17 mouse cellular contexts compared by ENCODE assay signal in genomic region chr19:16261631-16262030, GRCm38 (mm10).
DNase-seq lines count a peak whose midpoint lies in the region; ATAC-seq and TF ChIP-seq lines count a peak whose summit lies in the region.
"Had no signal": no experiment of that assay in that cellular context is flagged by ENCODE, and none has a peak within 500 bp of the region (broad histone marks: within the 10 kb centered on the region; RNA-seq: fewer than 3 reads in every experiment).

No protein-coding gene starts in this region.

- peaks cover 7% of the 10 kb centered on the region; the same call in 1 of the 2 replicates for H3K4me1 ChIP-seq in forebrain, embryonic 15.5 days
- peaks cover 11% of the 10 kb centered on the region for H3K4me1 ChIP-seq in forebrain, embryonic 16.5 days (replicated peaks; ENCODE audit: control insufficient read depth, insufficient read depth, low read length)
- H3K4me1 ChIP-seq in kidney, embryonic 16.5 days (ENCODE audit: insufficient read depth, low read length): peaks cover 16% of the 10 kb centered on the region
- H3K4me1 ChIP-seq in MEL (ENCODE audit: control insufficient read depth in 1 of 2, insufficient read depth in 2 of 2, low read length in 2 of 2): peaks cover 5 to 15% of the 10 kb centered on the region in 2 experiments
- H3K4me1 ChIP-seq: hindbrain, embryonic 10.5 days had no signal

- no peak for TF ChIP-seq RAD21 in MEL (IDR thresholded peaks at IDR 0.05; ENCODE audit: low read depth, low read length)

- DNase-seq in kidney, adult 8-10 months: peak; percentile 23 to 26
- peak; percentile 59 for DNase-seq in MEL (ENCODE audit: low read depth, low spot score)
- DNase-seq in kidney, postnatal 36 days: peak; percentile 40 to 54
- no peak for DNase-seq in urinary bladder, postnatal 10 days (ENCODE audit: low spot score)
- DNase-seq: cerebellum, adult 11 months; gastrocnemius, postnatal 10 days; heart, adult 2 months; layer of hippocampus, postnatal 36 days; thymus, postnatal 14 days had no signal

- H3K79me2 ChIP-seq in MEL (ENCODE audit: control insufficient read depth, insufficient read depth, low read length, poor library complexity): no peaks in the 10 kb centered on the region

- H3K27me3 ChIP-seq in forebrain, embryonic 15.5 days: no peaks in the 10 kb centered on the region
- H3K27me3 ChIP-seq in forebrain, embryonic 16.5 days (replicated peaks; ENCODE audit: control insufficient read depth, insufficient read depth, low read length): no peaks in the 10 kb centered on the region
- no peaks in the 10 kb centered on the region for H3K27me3 ChIP-seq in kidney, embryonic 16.5 days (ENCODE audit: insufficient read depth, low read length)
- H3K27me3 ChIP-seq in MEL (ENCODE audit: control insufficient read depth in 1 of 2, insufficient read depth in 2 of 2, low read length in 2 of 2): no peaks in the 10 kb centered on the region; a peak in 1 of 4 replicates
- H3K27me3 ChIP-seq: limb, embryonic 15.5 days; neural tube, embryonic 13.5 days had no signal

- no peak overlapping the region for H3K4me2 ChIP-seq in forebrain, embryonic 15.5 days (replicated peaks)
- H3K4me2 ChIP-seq in forebrain, embryonic 16.5 days (ENCODE audit: low read length): no peak overlapping the region
- H3K4me2 ChIP-seq in kidney, embryonic 16.5 days (replicated peaks; ENCODE audit: low read depth, low read length): no peak overlapping the region
- H3K4me2 ChIP-seq: limb, embryonic 15.5 days; midbrain, embryonic 11.5 days; neural tube, embryonic 13.5 days had no signal

- no peaks in the 10 kb centered on the region for H3K36me3 ChIP-seq in forebrain, embryonic 15.5 days
- no peaks in the 10 kb centered on the region for H3K36me3 ChIP-seq in forebrain, embryonic 16.5 days (ENCODE audit: control insufficient read depth, insufficient read depth)
- peaks cover 3% of the 10 kb centered on the region; the same call in 1 of the 2 replicates for H3K36me3 ChIP-seq in kidney, embryonic 16.5 days (ENCODE audit: insufficient read depth, low read length)
- peaks cover 0 to 20% of the 10 kb centered on the region in 2 experiments; a peak in 2 of 4 replicates for H3K36me3 ChIP-seq in MEL (ENCODE audit: control insufficient read depth in 1 of 2, insufficient read depth in 2 of 2, low read length in 2 of 2)
- H3K36me3 ChIP-seq: hindbrain, embryonic 10.5 days; limb, embryonic 15.5 days; neural tube, embryonic 13.5 days had no signal

- peak; percentile 56 to 66 for TF ChIP-seq EP300 in MEL (IDR thresholded peaks at IDR 0.05; ENCODE audit: low read depth in 1 of 2, low read length in 2 of 2)

- H3K9ac ChIP-seq in forebrain, embryonic 15.5 days (replicated peaks): no peak overlapping the region
- H3K9ac ChIP-seq in forebrain, embryonic 16.5 days (replicated peaks; ENCODE audit: low read depth, low read length): no peak overlapping the region
- no peak overlapping the region for H3K9ac ChIP-seq in kidney, embryonic 16.5 days (replicated peaks; ENCODE audit: low read length)
- no peak overlapping the region for H3K9ac ChIP-seq in MEL (ENCODE audit: control insufficient read depth, low read depth, low read length, poor library complexity, severe bottlenecking)
- H3K9ac ChIP-seq: limb, embryonic 15.5 days; neural tube, embryonic 13.5 days had no signal

- ATAC-seq in forebrain, embryonic 15.5 days (replicated peaks): no peak
- no peak for ATAC-seq in forebrain, embryonic 16.5 days
- ATAC-seq in kidney, embryonic 16.5 days (ENCODE audit: low FRiP score, low TSS enrichment): no peak
- ATAC-seq in activated CD4-positive, CD25-positive, alpha-beta regulatory T cell, adult 4 months: no peak

- TF ChIP-seq CTCF in MEL (IDR thresholded peaks at IDR 0.05 in 2 of 3, conservative IDR thresholded peaks at IDR 0.05 in 1 of 3; ENCODE audit: control insufficient read depth in 1 of 3, insufficient read depth in 1 of 3, low read depth in 2 of 3, low read length in 3 of 3, poor library complexity in 1 of 3, severe bottlenecking in 1 of 3): no peak

- TF ChIP-seq POLR2A in MEL (IDR thresholded peaks at IDR 0.05; ENCODE audit: control insufficient read depth in 1 of 2, insufficient read depth in 1 of 2, low read depth in 1 of 2, low read length in 2 of 2, poor library complexity in 1 of 2): no peak

- WGBS in forebrain, embryonic 15.5 days: 90% methylated on average over 6 of the region's 6 CpGs
- WGBS in forebrain, embryonic 16.5 days: 83% methylated on average over 6 of the region's 6 CpGs
- WGBS in kidney, embryonic 16.5 days: 83% methylated on average over 6 of the region's 6 CpGs

- no peak overlapping the region for H3K4me3 ChIP-seq in forebrain, embryonic 15.5 days
- no peak overlapping the region for H3K4me3 ChIP-seq in forebrain, embryonic 16.5 days (replicated peaks; ENCODE audit: low read length)
- no peak overlapping the region for H3K4me3 ChIP-seq in kidney, embryonic 16.5 days (ENCODE audit: low read length)
- no peak overlapping the region for H3K4me3 ChIP-seq in MEL (ENCODE audit: control insufficient read depth in 1 of 2, insufficient read depth in 1 of 2, low read depth in 2 of 2, low read length in 2 of 2)
- H3K4me3 ChIP-seq: heart, adult 2 months; hindbrain, embryonic 10.5 days; limb, embryonic 15.5 days; neural tube, embryonic 13.5 days had no signal

- H3K9me3 ChIP-seq in forebrain, embryonic 15.5 days: no peaks in the 10 kb centered on the region
- H3K9me3 ChIP-seq in forebrain, embryonic 16.5 days (ENCODE audit: control insufficient read depth, low read length): no peaks in the 10 kb centered on the region
- no peaks in the 10 kb centered on the region for H3K9me3 ChIP-seq in kidney, embryonic 16.5 days (ENCODE audit: low read length)
- no peaks in the 10 kb centered on the region for H3K9me3 ChIP-seq in MEL (replicated peaks; ENCODE audit: insufficient read depth, low read length)
- H3K9me3 ChIP-seq: hindbrain, embryonic 10.5 days; limb, embryonic 15.5 days; neural tube, embryonic 13.5 days had no signal

- peak overlapping the region; percentile 48 for H3K27ac ChIP-seq in forebrain, embryonic 15.5 days (replicated peaks)
- no peak overlapping the region for H3K27ac ChIP-seq in forebrain, embryonic 16.5 days (ENCODE audit: low read length)
- no peak overlapping the region for H3K27ac ChIP-seq in kidney, embryonic 16.5 days (ENCODE audit: low read length)
- H3K27ac ChIP-seq in MEL (ENCODE audit: control insufficient read depth, low read depth, low read length): no peak overlapping the region
- H3K27ac ChIP-seq: heart, adult 2 months; hindbrain, embryonic 10.5 days; limb, embryonic 15.5 days; neural tube, embryonic 13.5 days had no signal

TF ChIP-seq in MEL, 35 proteins besides CTCF, POLR2A, EP300 and RAD21:
- TF ChIP-seq RCOR1 (IDR thresholded peaks at IDR 0.05; ENCODE audit: low read depth, low read length) (0 out of 2 replicates have a peak, but pooled peaks have one; percentile 53), MAX (IDR thresholded peaks at IDR 0.05; ENCODE audit: low read length) (no peak), MXI1 (IDR thresholded peaks at IDR 0.05; ENCODE audit: low read depth, low read length) (no peak; the same call in 1 of the 2 replicates), ETS1 (IDR thresholded peaks at IDR 0.05; ENCODE audit: low read depth, low read length) (peak; percentile 50), CHD2 (IDR thresholded peaks at IDR 0.05; ENCODE audit: low read length) (no peak), MEF2A (IDR thresholded peaks at IDR 0.05; ENCODE audit: extremely low read depth, insufficient replicate concordance, low read depth, low read length, poor library complexity, severe bottlenecking) (no peak), USF1 (IDR thresholded peaks at IDR 0.05; ENCODE audit: low read depth, low read length) (peak; percentile 39; the same call in 1 of the 2 replicates)
TF ChIP-seq in MEL: peak in this region for 3.
